Mouse (Mus musculus) mesoderm, embryonic 11.5 days (tissue): Measurements from ENCODE around the gene Dus1l.
"Not testable (repeated sequence)": the region's sequence is repeated elsewhere in the genome, so short reads cannot be mapped to it uniquely, and the experiment has no call there.

Experiments used
- DNase-seq: peaks from one replicate; pipeline ENCODE4 v3.0.0-alpha.2; 2012; ENCODE audit warnings: low read depth, low spot score

The Dus1l gene

GRCm38 (mm10) chr11:120777123-120777522 is 19.1 kb downstream of the Dus1l start:
- DNase-seq = no peak

GRCm38 (mm10) chr11:120775774-120776469 is 20.3 kb downstream of the Dus1l start:
- DNase-seq = peak; percentile 95

GRCm38 (mm10) chr11:120773463-120774190 is 22.6 kb downstream of the Dus1l start:
- no peak for DNase-seq

- DNase-seq = no peak
Observed at GRCm38 (mm10) chr11:120772749-120773148, 23.5 kb downstream of the Dus1l start.

GRCm38 (mm10) chr11:120768206-120768605 is 28.0 kb downstream of the Dus1l start:
- DNase-seq = no peak

- DNase-seq = not testable (repeated sequence)
Observed at GRCm38 (mm10) chr11:120767023-120767422, 29.2 kb downstream of the Dus1l start.

GRCm38 (mm10) chr11:120763121-120763999 is 32.8 kb downstream of the Dus1l start:
- DNase-seq = not testable (repeated sequence)

- DNase-seq = not testable (repeated sequence)
Observed at GRCm38 (mm10) chr11:120762672-120763041, 33.5 kb downstream of the Dus1l start, which contains the start of gene Hmga1b. Gene Hmga1b (plus strand): TSS chr11:120762794.

- DNase-seq = no peak
Observed at GRCm38 (mm10) chr11:120761811-120762671, 34.2 kb downstream of the Dus1l start.

GRCm38 (mm10) chr11:120760236-120760635 is 36.0 kb downstream of the Dus1l start:
- DNase-seq = no peak

- no peak for DNase-seq
Observed at GRCm38 (mm10) chr11:120751606-120752005, 44.6 kb downstream of the Dus1l start.

- peak; percentile 27 for DNase-seq
Observed at GRCm38 (mm10) chr11:120749430-120749829, 46.8 kb downstream of the Dus1l start.

- no peak for DNase-seq
Observed at GRCm38 (mm10) chr11:120747974-120748373, 48.2 kb downstream of the Dus1l start.

GRCm38 (mm10) chr11:120744121-120744701 is 52.0 kb downstream of the Dus1l start:
- DNase-seq = no peak

GRCm38 (mm10) chr11:120740981-120741380 is 55.2 kb downstream of the Dus1l start:
- DNase-seq = no peak
